Mouse (Mus musculus): ENCODE results near the gene Ppm1e. TPM values are rescaled to one million over a fixed set of nuclear protein-coding genes. Genes with fewer than 3 reads are reported as not detected.

Gene Ppm1e
- polyA plus RNA-seq, 1 experiment from 2014 or later = 9.2 TPM

DNA sequence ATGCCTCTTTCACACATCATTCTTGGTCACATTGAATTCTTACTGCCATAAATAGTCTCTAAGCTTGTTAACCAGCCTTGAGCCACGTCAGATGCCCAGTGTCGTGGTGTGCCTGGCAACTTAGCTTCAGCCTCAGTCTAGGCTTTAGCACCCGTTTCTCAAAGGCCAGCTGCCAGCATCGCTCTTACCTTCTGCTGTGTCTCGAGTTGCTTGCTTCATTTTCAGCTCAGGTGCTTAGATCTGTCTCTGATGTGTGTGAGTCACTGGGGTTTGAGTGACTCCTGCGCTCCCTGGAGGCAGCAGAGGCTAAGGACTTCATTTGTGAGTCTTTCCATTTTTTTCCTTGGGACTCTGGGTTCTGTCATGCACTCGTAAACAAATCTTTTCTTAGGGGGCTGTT, 117.6 kb downstream of the Ppm1e start:
- H3K27me3 ChIP-seq (ENCODE audit: insufficient read depth, poor library complexity, severe bottlenecking) = no peaks in the 10 kb centered on the region
- DNase-seq (ENCODE audit: low spot score) = no peak
- 0 out of 2 replicates have a peak, but pooled peaks cover 3% of the 10 kb centered on the region for H3K4me1 ChIP-seq (replicated peaks)
- no peak overlapping the region for H3K4me3 ChIP-seq
- H3K27ac ChIP-seq = no peak overlapping the region
- H3K9me3 ChIP-seq = no peaks in the 10 kb centered on the region
- WGBS = 87% methylated on average over 7 of the region's 7 CpGs
- H3K36me3 ChIP-seq = peaks cover 38% of the 10 kb centered on the region

DNA sequence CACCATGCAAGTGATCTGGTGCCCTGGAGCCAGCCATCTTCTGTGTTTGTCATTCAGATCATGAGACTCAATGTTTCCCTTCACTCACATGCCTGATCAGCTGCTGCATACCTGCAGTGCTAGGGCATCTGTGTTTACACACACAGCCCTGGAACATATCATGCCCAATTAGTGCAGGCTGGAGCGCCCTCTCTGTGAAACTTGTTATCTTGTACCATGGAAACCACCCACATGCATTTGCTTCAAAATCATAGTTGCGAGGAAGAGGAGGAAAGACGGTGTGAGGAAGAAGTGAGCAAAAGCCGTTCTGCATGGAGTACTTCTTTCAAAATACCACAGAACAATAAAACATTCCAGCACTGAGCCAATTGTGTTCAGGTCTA, 118.0 kb downstream of the Ppm1e start:
- peaks cover 38% of the 10 kb centered on the region for H3K36me3 ChIP-seq

DNA sequence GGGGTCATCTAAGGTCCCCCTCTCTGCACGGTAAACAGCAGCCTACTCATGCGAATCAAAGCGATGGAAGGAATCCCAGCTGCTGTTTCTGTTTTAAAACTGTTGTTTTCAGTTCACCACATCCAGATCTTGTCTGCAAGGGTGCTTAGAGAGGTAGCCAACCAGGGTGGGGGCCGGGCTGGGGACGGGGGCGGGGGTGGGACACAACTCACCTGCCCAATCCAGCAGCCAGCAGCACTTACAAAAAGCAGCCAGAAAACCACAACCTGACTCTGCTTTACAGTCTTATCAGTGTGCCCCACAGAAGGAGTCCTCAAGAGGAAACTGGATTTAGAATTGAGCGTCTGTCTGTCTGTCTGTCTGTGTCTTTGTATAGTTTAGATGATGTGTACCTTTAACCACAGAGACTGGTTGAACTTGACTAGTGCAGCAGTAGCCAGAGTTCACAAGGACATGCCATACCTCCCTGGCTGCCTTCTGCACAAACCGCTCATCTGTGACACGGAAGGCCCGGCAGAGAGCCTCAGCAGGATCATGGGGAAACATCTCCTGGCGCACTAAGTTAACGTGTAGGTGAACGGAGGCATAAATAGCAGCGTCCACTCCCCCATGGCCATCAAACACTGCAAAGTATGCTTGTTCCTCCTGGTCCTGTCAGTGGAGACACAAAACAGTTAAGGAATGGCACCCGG, 118.5 kb downstream of the Ppm1e start:
- Histone ChIP-seq H3K36me3 (peaks cover 43% of the 10 kb centered on the region), H3K9me3 (no peaks in the 10 kb centered on the region), H3K4me1 (replicated peaks) (0 out of 2 replicates have a peak, but pooled peaks cover 3% of the 10 kb centered on the region), H3K27me3 (ENCODE audit: insufficient read depth, poor library complexity, severe bottlenecking) (no peaks in the 10 kb centered on the region), H3K4me3 (no peak overlapping the region), H3K27ac (no peak overlapping the region)
- DNase-seq (ENCODE audit: low spot score) = no peak
- 80% methylated on average over 15 of the region's 15 CpGs for WGBS

More for the DNA sequence above, 118.0 kb downstream of the Ppm1e start:
- Histone ChIP-seq H3K27me3 (ENCODE audit: insufficient read depth, poor library complexity, severe bottlenecking) (no peaks in the 10 kb centered on the region), H3K4me1 (replicated peaks) (0 out of 2 replicates have a peak, but pooled peaks cover 3% of the 10 kb centered on the region), H3K9me3 (no peaks in the 10 kb centered on the region), H3K4me3 (no peak overlapping the region), H3K27ac (no peak overlapping the region)
- no peak for DNase-seq (ENCODE audit: low spot score)
- 87% methylated on average over 4 of the region's 4 CpGs for WGBS

DNA sequence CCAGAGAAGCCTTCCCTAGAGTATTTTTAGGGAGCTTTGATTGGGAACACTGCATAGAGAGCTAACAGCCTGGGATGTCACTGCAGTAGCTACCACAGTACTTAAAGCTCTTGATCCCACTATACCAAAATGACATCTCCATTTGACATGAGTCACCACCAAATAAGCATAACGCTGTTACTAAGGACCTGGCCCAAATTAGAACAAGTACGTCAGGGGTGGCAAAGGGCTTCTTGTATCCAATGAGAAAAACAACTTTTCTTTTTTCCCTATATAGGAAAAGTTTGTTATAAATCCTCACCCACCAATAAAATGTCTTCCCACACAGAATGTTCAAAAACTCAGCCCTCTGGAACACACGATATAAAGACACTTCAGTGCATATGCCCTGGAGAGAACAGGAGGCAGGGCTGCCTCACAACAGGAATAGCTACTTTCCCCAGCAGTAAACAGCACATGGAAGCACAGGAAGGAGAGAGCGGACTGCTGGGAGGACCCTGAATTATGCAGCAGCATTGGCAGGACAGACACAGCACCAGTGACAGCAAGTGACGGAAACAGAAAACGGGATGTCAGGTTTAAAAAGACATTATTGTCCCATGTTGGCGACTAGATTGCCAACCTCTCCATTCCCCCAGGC, 119.8 kb downstream of the Ppm1e start:
- DNase-seq (ENCODE audit: low spot score) = no peak
- no peaks in the 10 kb centered on the region for H3K27me3 ChIP-seq (ENCODE audit: insufficient read depth, poor library complexity, severe bottlenecking)
- 0 out of 2 replicates have a peak, but pooled peaks cover 3% of the 10 kb centered on the region for H3K4me1 ChIP-seq (replicated peaks)
- WGBS = 86% methylated on average over 7 of the region's 7 CpGs
- no peak overlapping the region for H3K4me3 ChIP-seq
- no peaks in the 10 kb centered on the region for H3K9me3 ChIP-seq
- no peak overlapping the region for H3K27ac ChIP-seq
- H3K36me3 ChIP-seq = peaks cover 51% of the 10 kb centered on the region

DNA sequence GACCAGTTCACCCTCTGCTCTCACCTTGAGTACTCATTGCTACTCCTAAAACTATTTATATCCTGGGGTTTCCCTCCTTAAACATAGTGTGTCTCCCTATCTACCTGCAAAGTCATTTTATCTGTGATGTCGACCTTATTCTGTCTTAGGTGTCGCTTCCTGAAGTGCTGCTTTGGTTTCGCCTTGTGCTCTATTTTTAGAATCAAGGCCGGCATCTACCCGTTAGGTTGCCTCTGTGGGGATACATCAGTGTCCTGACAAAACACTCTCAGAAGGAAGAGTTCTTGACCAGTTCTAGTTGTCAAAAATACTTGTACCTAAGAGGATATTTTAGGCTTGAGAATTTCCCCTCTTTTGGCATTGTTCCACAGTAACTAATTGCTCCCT, 123.3 kb downstream of the Ppm1e start:
- 91% methylated on average over 5 of the region's 5 CpGs for WGBS
- H3K27me3 ChIP-seq (ENCODE audit: insufficient read depth, poor library complexity, severe bottlenecking) = no peaks in the 10 kb centered on the region
- no peak for DNase-seq (ENCODE audit: low spot score)
- 0 out of 2 replicates have a peak, but pooled peaks cover 3% of the 10 kb centered on the region for H3K4me1 ChIP-seq (replicated peaks)
- no peak overlapping the region for H3K4me3 ChIP-seq
- no peak overlapping the region for H3K27ac ChIP-seq
- H3K36me3 ChIP-seq = peaks cover 66% of the 10 kb centered on the region
- H3K9me3 ChIP-seq = no peaks in the 10 kb centered on the region

DNA sequence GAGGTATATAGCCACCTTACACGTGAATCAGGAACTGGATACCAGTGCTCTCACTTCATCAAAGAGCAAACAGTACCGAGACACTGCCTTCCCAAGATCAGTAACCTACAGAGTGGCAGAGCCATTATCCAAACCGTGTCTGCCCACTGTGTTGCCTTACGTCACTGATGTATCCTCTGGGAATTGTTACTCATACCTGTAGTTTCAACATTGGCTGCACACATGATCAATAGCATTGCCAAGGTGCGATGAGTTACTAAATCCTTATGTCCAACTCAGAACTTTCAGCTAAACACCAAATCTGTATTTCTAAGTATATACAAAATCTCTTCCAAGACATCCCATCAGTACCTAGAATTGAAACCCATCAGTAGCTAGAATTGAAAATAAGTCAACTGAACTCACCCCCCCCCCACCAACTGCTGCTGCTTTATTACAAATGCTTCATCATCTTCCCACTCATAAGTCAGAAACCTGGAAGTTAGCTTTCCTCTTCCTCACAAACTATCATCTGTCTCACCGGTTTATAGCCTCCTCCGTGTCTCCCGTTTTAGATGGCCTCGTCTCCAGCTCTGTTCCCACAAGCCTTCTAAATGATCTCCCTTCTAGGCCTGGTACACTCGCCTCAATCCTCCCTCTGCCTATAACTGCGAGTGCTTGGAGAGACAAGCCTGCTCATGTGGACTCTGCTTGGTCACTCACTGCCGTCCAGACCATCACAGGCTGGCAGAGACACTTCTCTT, 123.9 kb downstream of the Ppm1e start:
- Histone ChIP-seq H3K4me3 (no peak overlapping the region), H3K4me1 (replicated peaks) (no peaks in the 10 kb centered on the region), H3K27ac (no peak overlapping the region), H3K36me3 (peaks cover 65% of the 10 kb centered on the region), H3K9me3 (no peaks in the 10 kb centered on the region), H3K27me3 (ENCODE audit: insufficient read depth, poor library complexity, severe bottlenecking) (no peaks in the 10 kb centered on the region)
- no peak for DNase-seq (ENCODE audit: low spot score)
- WGBS = 92% methylated on average over 12 of the region's 12 CpGs

DNA sequence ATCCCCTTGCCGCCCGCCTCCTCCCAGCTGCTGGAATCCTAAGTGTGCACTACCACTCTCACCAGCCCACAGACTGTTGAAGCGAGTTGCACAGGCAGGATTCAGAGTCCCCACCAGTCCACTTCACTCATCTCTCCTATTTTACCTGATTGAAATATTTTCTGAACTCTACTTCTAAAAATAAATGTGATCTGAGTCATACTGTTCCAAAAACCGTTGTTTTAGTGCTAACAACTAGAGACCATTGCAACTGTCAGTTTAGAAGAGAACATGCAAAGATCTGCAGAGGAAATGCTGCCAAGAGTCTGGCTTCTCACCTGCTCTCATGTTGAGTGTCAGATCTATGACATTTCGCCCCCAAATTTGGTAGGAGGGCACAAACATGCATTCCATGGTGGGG, 125.4 kb downstream of the Ppm1e start:
- peaks cover 61% of the 10 kb centered on the region for H3K36me3 ChIP-seq
- no peak overlapping the region for H3K4me3 ChIP-seq
- no peak for DNase-seq (ENCODE audit: low spot score)
- WGBS = 91% methylated on average over 5 of the region's 5 CpGs
- H3K27ac ChIP-seq = no peak overlapping the region
- H3K4me1 ChIP-seq (replicated peaks) = no peaks in the 10 kb centered on the region
- no peaks in the 10 kb centered on the region for H3K27me3 ChIP-seq (ENCODE audit: insufficient read depth, poor library complexity, severe bottlenecking)
- H3K9me3 ChIP-seq = no peaks in the 10 kb centered on the region

DNA sequence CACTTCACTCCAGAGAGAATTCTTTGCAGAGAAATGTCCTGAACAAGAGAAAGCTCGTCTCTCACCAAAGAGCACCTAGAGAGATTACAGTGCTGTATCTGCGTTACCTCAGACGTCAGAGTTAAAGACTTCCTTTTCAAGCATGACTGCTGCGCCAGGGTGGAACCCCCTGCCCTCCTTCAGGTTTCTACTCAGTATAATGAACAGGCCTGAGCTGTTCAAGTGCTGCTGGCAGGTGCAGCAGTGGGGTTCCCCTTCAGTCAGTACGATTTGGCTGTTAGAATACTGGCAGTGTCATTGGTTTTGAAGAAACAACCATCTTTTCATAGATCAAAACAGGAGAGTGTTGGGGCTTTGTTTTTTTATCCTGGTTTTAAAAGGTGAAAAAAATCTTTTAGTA, 131.8 kb downstream of the Ppm1e start:
- no peak for DNase-seq (ENCODE audit: low spot score)
- WGBS = 85% methylated on average over 5 of the region's 5 CpGs
- Histone ChIP-seq H3K4me3 (no peak overlapping the region), H3K36me3 (peaks cover 75% of the 10 kb centered on the region), H3K9me3 (no peaks in the 10 kb centered on the region), H3K27me3 (ENCODE audit: insufficient read depth, poor library complexity, severe bottlenecking) (no peaks in the 10 kb centered on the region), H3K27ac (no peak overlapping the region), H3K4me1 (replicated peaks) (no peaks in the 10 kb centered on the region)

DNA sequence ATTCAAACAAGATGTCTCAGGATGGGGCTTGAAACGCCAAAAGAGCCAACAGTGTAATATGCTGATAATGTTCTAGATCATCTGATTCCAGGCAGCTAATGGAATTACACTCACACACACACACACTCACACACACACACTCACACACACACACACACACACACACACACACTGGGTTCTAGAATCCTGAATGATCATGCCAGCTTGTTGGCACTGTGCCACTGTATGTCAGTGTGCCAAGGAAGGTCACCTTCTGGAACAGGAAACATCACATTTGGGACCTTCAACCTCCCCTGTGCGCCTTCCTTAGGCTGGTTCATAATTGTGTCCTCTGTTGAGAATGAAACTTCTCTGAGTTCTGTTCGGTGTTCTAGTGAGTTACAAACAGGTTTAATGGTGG, 136.1 kb downstream of the Ppm1e start:
- no peaks in the 10 kb centered on the region for H3K27me3 ChIP-seq (ENCODE audit: insufficient read depth, poor library complexity, severe bottlenecking)
- 94% methylated on average over 3 of the region's 3 CpGs for WGBS

DNA sequence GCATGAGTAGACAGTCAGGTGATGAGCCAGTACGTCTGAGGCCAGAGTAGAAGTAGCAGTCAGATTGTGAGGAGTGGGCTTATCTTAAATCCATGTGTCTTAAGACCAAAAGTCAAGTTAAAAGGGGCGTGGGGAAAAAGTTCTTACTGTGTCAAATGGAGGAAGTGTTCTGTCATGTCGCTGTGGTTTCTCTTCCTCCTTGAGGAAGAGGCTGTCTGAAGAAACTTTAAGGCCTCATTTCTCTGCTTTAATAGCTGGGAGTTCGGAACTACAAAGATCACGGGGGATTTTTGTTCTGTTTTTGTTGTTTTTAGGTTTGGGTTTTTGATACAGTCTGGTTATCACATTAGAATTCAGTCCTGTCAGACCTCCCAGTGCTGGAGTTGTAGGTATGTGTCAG, 146.5 kb downstream of the Ppm1e start:
- no peak for DNase-seq (ENCODE audit: low spot score)
- H3K27ac ChIP-seq = no peak overlapping the region
- H3K9me3 ChIP-seq = no peaks in the 10 kb centered on the region
- H3K36me3 ChIP-seq = peaks cover 75% of the 10 kb centered on the region
- H3K27me3 ChIP-seq (ENCODE audit: insufficient read depth, poor library complexity, severe bottlenecking) = no peaks in the 10 kb centered on the region
- no peaks in the 10 kb centered on the region for H3K4me1 ChIP-seq (replicated peaks)
- H3K4me3 ChIP-seq = no peak overlapping the region
- 85% methylated on average over 5 of the region's 5 CpGs for WGBS

More for the DNA sequence above, 136.1 kb downstream of the Ppm1e start:
- no peak overlapping the region for H3K4me3 ChIP-seq
- no peaks in the 10 kb centered on the region for H3K4me1 ChIP-seq (replicated peaks)
- H3K9me3 ChIP-seq = no peaks in the 10 kb centered on the region
- no peak overlapping the region for H3K27ac ChIP-seq
- DNase-seq (ENCODE audit: low spot score) = no peak
- H3K36me3 ChIP-seq = peaks cover 90% of the 10 kb centered on the region

Other genes starting within 250 kb of the Ppm1e start
- 76.9 and 99.9 TPM in 2 replicates for gene Ska2, start 249.8 kb downstream of the Ppm1e start, polyA plus RNA-seq (2016; fragmentation: Nextera tagmentation; extraction: Ambion mirVana)
- gene Trim37, start 231.9 kb downstream of the Ppm1e start, polyA plus RNA-seq (2016; fragmentation: Nextera tagmentation; extraction: Ambion mirVana) = 64.4 and 65.5 TPM in 2 replicates
- gene Rad51c, start 45.9 kb upstream of the Ppm1e start, polyA plus RNA-seq (2016; fragmentation: Nextera tagmentation; extraction: Ambion mirVana) = 12.3 and 13.6 TPM in 2 replicates
- gene Tex14, start 46.0 kb upstream of the Ppm1e start, polyA plus RNA-seq (2016; fragmentation: Nextera tagmentation; extraction: Ambion mirVana) = not detected in 2 replicates
- not detected in 2 replicates for gene Gm11492, start 207.6 kb upstream of the Ppm1e start, polyA plus RNA-seq (2016; fragmentation: Nextera tagmentation; extraction: Ambion mirVana)
- gene Sept4, start 209.9 kb upstream of the Ppm1e start, polyA plus RNA-seq (2016; fragmentation: Nextera tagmentation; extraction: Ambion mirVana) = 7.4 and 11.2 TPM in 2 replicates
- gene Mtmr4, start 233.1 kb upstream of the Ppm1e start, polyA plus RNA-seq (2016; fragmentation: Nextera tagmentation; extraction: Ambion mirVana) = 68.8 and 70.5 TPM in 2 replicates